Mouse (Mus musculus): ENCODE data around the gene Zcchc7. TPM values are rescaled to one million over a fixed set of nuclear protein-coding genes. Genes with fewer than 3 reads are reported as not detected.

The Zcchc7 gene
- polyA plus RNA-seq, 1 experiment from 2014 or later, result 16.3 TPM

- 94% methylated on average over 13 of the region's 13 CpGs for WGBS
- DNase-seq (ENCODE audit: low spot score), result no peak
- H3K9me3 ChIP-seq (replicated peaks; ENCODE audit: control insufficient read depth, low read length), result no peaks in the 10 kb centered on the region
- no peak overlapping the region for H3K27ac ChIP-seq (replicated peaks; ENCODE audit: low read depth, low read length)
- H3K27me3 ChIP-seq (ENCODE audit: control insufficient read depth, insufficient read depth, low read length), result no peaks in the 10 kb centered on the region
- ATAC-seq (replicated peaks; ENCODE audit: insufficient number of reproducible peaks, low FRiP score, low TSS enrichment, low read depth), result no peak
- no peak overlapping the region for H3K9ac ChIP-seq (replicated peaks; ENCODE audit: low read length)
- no peaks in the 10 kb centered on the region for H3K4me1 ChIP-seq (ENCODE audit: control insufficient read depth, insufficient read depth, low read length)
- H3K4me2 ChIP-seq (ENCODE audit: low read depth, low read length), result no peak overlapping the region
- no peak overlapping the region for H3K4me3 ChIP-seq (ENCODE audit: low read depth, low read length)
- no peaks in the 10 kb centered on the region for H3K36me3 ChIP-seq (replicated peaks; ENCODE audit: control insufficient read depth, insufficient read depth, low read depth, low read length)
Observed at GRCm38 (mm10) chr4:44959220-44959619, 203.5 kb downstream of the Zcchc7 start.

- Histone ChIP-seq H3K36me3 (replicated peaks; ENCODE audit: control insufficient read depth, insufficient read depth, low read depth, low read length) (no peaks in the 10 kb centered on the region), H3K4me3 (ENCODE audit: low read depth, low read length) (no peak overlapping the region), H3K4me1 (ENCODE audit: control insufficient read depth, insufficient read depth, low read length) (no peaks in the 10 kb centered on the region), H3K9me3 (replicated peaks; ENCODE audit: control insufficient read depth, low read length) (no peaks in the 10 kb centered on the region), H3K4me2 (ENCODE audit: low read depth, low read length) (no peak overlapping the region), H3K27ac (replicated peaks; ENCODE audit: low read depth, low read length) (no peak overlapping the region), H3K27me3 (ENCODE audit: control insufficient read depth, insufficient read depth, low read length) (no peaks in the 10 kb centered on the region), H3K9ac (replicated peaks; ENCODE audit: low read length) (no peak overlapping the region)
- 72% methylated on average over 11 of the region's 11 CpGs for WGBS
- DNase-seq (ENCODE audit: low spot score) (no peak), ATAC-seq (replicated peaks; ENCODE audit: insufficient number of reproducible peaks, low FRiP score, low TSS enrichment, low read depth) (no peak)
Observed at GRCm38 (mm10) chr4:44963156-44963555, 207.5 kb downstream of the Zcchc7 start.

- Histone ChIP-seq H3K27ac (replicated peaks; ENCODE audit: low read depth, low read length) (no peak overlapping the region), H3K9ac (replicated peaks; ENCODE audit: low read length) (no peak overlapping the region), H3K9me3 (replicated peaks; ENCODE audit: control insufficient read depth, low read length) (no peaks in the 10 kb centered on the region), H3K4me2 (ENCODE audit: low read depth, low read length) (no peak overlapping the region), H3K4me1 (ENCODE audit: control insufficient read depth, insufficient read depth, low read length) (no peaks in the 10 kb centered on the region), H3K4me3 (ENCODE audit: low read depth, low read length) (no peak overlapping the region), H3K36me3 (replicated peaks; ENCODE audit: control insufficient read depth, insufficient read depth, low read depth, low read length) (no peaks in the 10 kb centered on the region), H3K27me3 (ENCODE audit: control insufficient read depth, insufficient read depth, low read length) (no peaks in the 10 kb centered on the region)
- DNase-seq (ENCODE audit: low spot score), result no peak
- WGBS, result 82% methylated on average over 2 of the region's 2 CpGs
- no peak for ATAC-seq (replicated peaks; ENCODE audit: insufficient number of reproducible peaks, low FRiP score, low TSS enrichment, low read depth)
Observed at GRCm38 (mm10) chr4:44965175-44965574, 209.5 kb downstream of the Zcchc7 start.

GRCm38 (mm10) chr4:44965736-44966135 is 210.1 kb downstream of the Zcchc7 start:
- Histone ChIP-seq H3K9me3 (replicated peaks; ENCODE audit: control insufficient read depth, low read length) (no peaks in the 10 kb centered on the region), H3K9ac (replicated peaks; ENCODE audit: low read length) (no peak overlapping the region), H3K4me3 (ENCODE audit: low read depth, low read length) (no peak overlapping the region), H3K27me3 (ENCODE audit: control insufficient read depth, insufficient read depth, low read length) (no peaks in the 10 kb centered on the region), H3K4me2 (ENCODE audit: low read depth, low read length) (no peak overlapping the region), H3K36me3 (replicated peaks; ENCODE audit: control insufficient read depth, insufficient read depth, low read depth, low read length) (no peaks in the 10 kb centered on the region), H3K27ac (replicated peaks; ENCODE audit: low read depth, low read length) (no peak overlapping the region), H3K4me1 (ENCODE audit: control insufficient read depth, insufficient read depth, low read length) (no peaks in the 10 kb centered on the region)
- WGBS, result 73% methylated on average over 3 of the region's 3 CpGs
- no peak for DNase-seq (ENCODE audit: low spot score)
- no peak for ATAC-seq (replicated peaks; ENCODE audit: insufficient number of reproducible peaks, low FRiP score, low TSS enrichment, low read depth)

GRCm38 (mm10) chr4:44967402-44967801 is 211.7 kb downstream of the Zcchc7 start:
- H3K4me2 ChIP-seq (ENCODE audit: low read depth, low read length), result no peak overlapping the region
- no peaks in the 10 kb centered on the region for H3K36me3 ChIP-seq (replicated peaks; ENCODE audit: control insufficient read depth, insufficient read depth, low read depth, low read length)
- no peaks in the 10 kb centered on the region for H3K9me3 ChIP-seq (replicated peaks; ENCODE audit: control insufficient read depth, low read length)
- H3K4me3 ChIP-seq (ENCODE audit: low read depth, low read length), result no peak overlapping the region
- no peak for DNase-seq (ENCODE audit: low spot score)
- H3K27ac ChIP-seq (replicated peaks; ENCODE audit: low read depth, low read length), result no peak overlapping the region
- no peaks in the 10 kb centered on the region for H3K27me3 ChIP-seq (ENCODE audit: control insufficient read depth, insufficient read depth, low read length)
- no peak overlapping the region for H3K9ac ChIP-seq (replicated peaks; ENCODE audit: low read length)
- no peaks in the 10 kb centered on the region for H3K4me1 ChIP-seq (ENCODE audit: control insufficient read depth, insufficient read depth, low read length)
- WGBS, result 90% methylated on average over 8 of the region's 8 CpGs
- ATAC-seq (replicated peaks; ENCODE audit: insufficient number of reproducible peaks, low FRiP score, low TSS enrichment, low read depth), result no peak

GRCm38 (mm10) chr4:44970056-44970455 is 214.4 kb downstream of the Zcchc7 start:
- Histone ChIP-seq H3K27ac (replicated peaks; ENCODE audit: low read depth, low read length) (no peak overlapping the region), H3K4me3 (ENCODE audit: low read depth, low read length) (no peak overlapping the region), H3K9ac (replicated peaks; ENCODE audit: low read length) (no peak overlapping the region), H3K4me2 (ENCODE audit: low read depth, low read length) (no peak overlapping the region), H3K27me3 (ENCODE audit: control insufficient read depth, insufficient read depth, low read length) (no peaks in the 10 kb centered on the region), H3K9me3 (replicated peaks; ENCODE audit: control insufficient read depth, low read length) (no peaks in the 10 kb centered on the region), H3K36me3 (replicated peaks; ENCODE audit: control insufficient read depth, insufficient read depth, low read depth, low read length) (no peaks in the 10 kb centered on the region), H3K4me1 (ENCODE audit: control insufficient read depth, insufficient read depth, low read length) (no peaks in the 10 kb centered on the region)
- WGBS, result 92% methylated on average over 7 of the region's 7 CpGs
- no peak for DNase-seq (ENCODE audit: low spot score)
- no peak for ATAC-seq (replicated peaks; ENCODE audit: insufficient number of reproducible peaks, low FRiP score, low TSS enrichment, low read depth)

GRCm38 (mm10) chr4:44970612-44971110 is 215.0 kb downstream of the Zcchc7 start:
- no peak for ATAC-seq (replicated peaks; ENCODE audit: insufficient number of reproducible peaks, low FRiP score, low TSS enrichment, low read depth)
- H3K27me3 ChIP-seq (ENCODE audit: control insufficient read depth, insufficient read depth, low read length), result no peaks in the 10 kb centered on the region
- H3K36me3 ChIP-seq (replicated peaks; ENCODE audit: control insufficient read depth, insufficient read depth, low read depth, low read length), result no peaks in the 10 kb centered on the region
- H3K27ac ChIP-seq (replicated peaks; ENCODE audit: low read depth, low read length), result no peak overlapping the region
- no peak overlapping the region for H3K4me3 ChIP-seq (ENCODE audit: low read depth, low read length)
- no peak overlapping the region for H3K4me2 ChIP-seq (ENCODE audit: low read depth, low read length)
- no peaks in the 10 kb centered on the region for H3K9me3 ChIP-seq (replicated peaks; ENCODE audit: control insufficient read depth, low read length)
- WGBS, result 22% methylated on average over 10 of the region's 10 CpGs
- no peak overlapping the region for H3K9ac ChIP-seq (replicated peaks; ENCODE audit: low read length)
- DNase-seq (ENCODE audit: low spot score), result peak; percentile 78
- no peaks in the 10 kb centered on the region for H3K4me1 ChIP-seq (ENCODE audit: control insufficient read depth, insufficient read depth, low read length)

- no peaks in the 10 kb centered on the region for H3K36me3 ChIP-seq (replicated peaks; ENCODE audit: control insufficient read depth, insufficient read depth, low read depth, low read length)
- DNase-seq (ENCODE audit: low spot score), result peak; percentile 90
- WGBS, result 9% methylated on average over 9 of the region's 9 CpGs
- H3K4me3 ChIP-seq (ENCODE audit: low read depth, low read length), result no peak overlapping the region
- H3K9ac ChIP-seq (replicated peaks; ENCODE audit: low read length), result no peak overlapping the region
- no peaks in the 10 kb centered on the region for H3K27me3 ChIP-seq (ENCODE audit: control insufficient read depth, insufficient read depth, low read length)
- H3K9me3 ChIP-seq (replicated peaks; ENCODE audit: control insufficient read depth, low read length), result no peaks in the 10 kb centered on the region
- H3K4me1 ChIP-seq (ENCODE audit: control insufficient read depth, insufficient read depth, low read length), result no peaks in the 10 kb centered on the region
- 0 out of 2 replicates have a peak, but pooled peaks have one; percentile 42 for ATAC-seq (replicated peaks; ENCODE audit: insufficient number of reproducible peaks, low FRiP score, low TSS enrichment, low read depth)
- H3K27ac ChIP-seq (replicated peaks; ENCODE audit: low read depth, low read length), result no peak overlapping the region
- H3K4me2 ChIP-seq (ENCODE audit: low read depth, low read length), result no peak overlapping the region; the same call in 1 of the 2 replicates
Observed at GRCm38 (mm10) chr4:44973450-44973849, 217.8 kb downstream of the Zcchc7 start.
